Comparison of ENCODE assay signal across 9 mouse cellular contexts in the genomic region with DNA sequence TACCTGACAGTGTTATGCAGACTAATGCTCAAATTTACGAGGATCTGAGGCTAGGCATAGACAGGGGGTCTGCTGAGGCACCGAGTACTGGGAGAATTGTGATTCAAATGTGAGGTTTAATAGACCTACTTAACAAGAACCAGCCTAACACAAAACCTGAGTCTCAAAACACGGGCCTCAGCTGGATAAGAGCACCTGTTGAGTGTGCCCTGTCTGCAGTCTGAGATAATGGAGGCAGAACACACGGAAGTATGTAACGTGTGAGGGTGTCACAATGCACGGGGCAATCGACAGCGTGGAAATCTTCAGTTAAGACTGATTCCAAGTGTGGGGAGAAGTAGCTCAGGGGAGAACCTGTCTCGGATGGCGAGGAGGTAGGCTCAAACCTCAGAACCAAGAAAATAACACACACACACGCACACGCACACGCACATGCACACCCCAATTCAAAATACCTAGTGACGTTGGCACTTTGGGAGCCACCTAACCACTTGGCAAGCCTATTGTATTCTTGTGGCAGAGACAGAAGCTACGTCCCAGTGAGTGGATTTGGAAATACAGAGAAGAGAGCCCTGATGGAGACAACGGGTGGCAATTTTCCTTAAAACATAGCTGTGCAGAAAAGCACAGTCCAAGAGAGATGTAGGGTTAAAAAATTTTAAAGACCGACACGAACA. TPM values are rescaled to one million over a fixed set of nuclear protein-coding genes. Genes with fewer than 3 reads are reported as not detected.
A peak's percentile ranks its signal among the peaks of the same experiment; 100 is the strongest.
DNase-seq lines count a peak whose midpoint lies in the region; ATAC-seq and TF ChIP-seq lines count a peak whose summit lies in the region.
"Had no signal": no experiment of that assay in that cellular context is flagged by ENCODE, and none has a peak within 500 bp of the region (broad histone marks: within the 10 kb centered on the region; RNA-seq: fewer than 3 reads in every experiment).

No protein-coding gene starts in this region.

- ATAC-seq in forebrain, embryonic 16.5 days = no peak
- ATAC-seq in liver, embryonic 14.5 days (ENCODE audit: insufficient read depth) = peak; percentile 80

- H3K27ac ChIP-seq in forebrain, embryonic 16.5 days (ENCODE audit: low read length) = no peak overlapping the region
- H3K27ac ChIP-seq in liver, embryonic 14.5 days = peak overlapping the region; percentile 98

- no peaks in the 10 kb centered on the region for H3K36me3 ChIP-seq in forebrain, embryonic 16.5 days (ENCODE audit: control insufficient read depth, insufficient read depth)
- H3K36me3 ChIP-seq in liver, embryonic 14.5 days (replicated peaks; ENCODE audit: control insufficient read depth, insufficient read depth, low read depth) = peaks cover 5% of the 10 kb centered on the region

- peaks cover 16% of the 10 kb centered on the region for H3K4me1 ChIP-seq in forebrain, embryonic 16.5 days (replicated peaks; ENCODE audit: control insufficient read depth, insufficient read depth, low read length)
- H3K4me1 ChIP-seq in liver, embryonic 14.5 days (replicated peaks; ENCODE audit: control insufficient read depth in 2 of 2, insufficient read depth in 2 of 2, low read length in 1 of 2) = peaks cover 22 to 34% of the 10 kb centered on the region in 2 experiments

- peak overlapping the region; percentile 77 for H3K9ac ChIP-seq in forebrain, embryonic 16.5 days (replicated peaks; ENCODE audit: low read depth, low read length)
- H3K9ac ChIP-seq in liver, embryonic 14.5 days (replicated peaks) = peak overlapping the region; percentile 100

- peak overlapping the region; percentile 64 for H3K4me2 ChIP-seq in forebrain, embryonic 16.5 days (ENCODE audit: low read length)
- peak overlapping the region; percentile 96 for H3K4me2 ChIP-seq in liver, embryonic 14.5 days (ENCODE audit: low read depth)

- H3K9me3 ChIP-seq in forebrain, embryonic 16.5 days (ENCODE audit: control insufficient read depth, low read length) = no peaks in the 10 kb centered on the region
- no peaks in the 10 kb centered on the region for H3K9me3 ChIP-seq in liver, embryonic 14.5 days (ENCODE audit: control insufficient read depth, low read length)

- peak; percentile 9 for DNase-seq in cerebellum, adult 11 months
- DNase-seq in cerebellum, postnatal 4 days (ENCODE audit: low spot score in 2 of 2) = no peak
- DNase-seq in thymus, postnatal 0 days (ENCODE audit: low spot score) = peak; percentile 17
- DNase-seq in thymus, postnatal 10 days (ENCODE audit: low spot score in 2 of 2) = no peak
- peak; percentile 81 to 89 (median 87) for DNase-seq in liver, embryonic 14.5 days (ENCODE audit: low read depth in 3 of 3, low spot score in 3 of 3)
- DNase-seq in retina, embryonic 14.5 days (ENCODE audit: low spot score) = peak; percentile 6
- DNase-seq in gastrocnemius, postnatal 14 days = no peak

- intact Hi-C loops in gastrocnemius, postnatal 14 days (cut with DNase I; ENCODE audit: low total_unique reads) = no loop called here

- peak; percentile 93 for TF ChIP-seq EP300 in liver, embryonic 14.5 days (IDR thresholded peaks at IDR 0.05; ENCODE audit: low read depth)

- TF ChIP-seq CTCF in liver, embryonic 14.5 days (IDR thresholded peaks at IDR 0.05; ENCODE audit: low read depth) = 0 out of 2 replicates have a peak, but pooled peaks have one; percentile 1

- H3K27me3 ChIP-seq in forebrain, embryonic 16.5 days (replicated peaks; ENCODE audit: control insufficient read depth, insufficient read depth, low read length) = no peaks in the 10 kb centered on the region
- H3K27me3 ChIP-seq in liver, embryonic 14.5 days (ENCODE audit: control insufficient read depth, insufficient read depth, low read length) = no peaks in the 10 kb centered on the region

- H3K4me3 ChIP-seq in forebrain, embryonic 16.5 days (replicated peaks; ENCODE audit: low read length) = peak overlapping the region; percentile 63
- H3K4me3 ChIP-seq in liver, embryonic 14.5 days (ENCODE audit: insufficient read depth in 1 of 2, low read depth in 2 of 2, low read length in 2 of 2) = peak overlapping the region; percentile 89 to 91

- 48% methylated on average over 18 of the region's 18 CpGs for WGBS in forebrain, embryonic 16.5 days
- 14% methylated on average over 18 of the region's 18 CpGs for WGBS in liver, embryonic 14.5 days (ENCODE audit: insufficient replicate concordance)

RNA-seq across cellular contexts. Expression of a gene that starts 1.2 kb away (rescaled TPM):
- 0.98 and 1.4 TPM in 2 replicates for polyA plus RNA-seq in thymus, postnatal 0 days (2015; fragmentation: Nextera tagmentation; extraction: Ambion mirVana)
- polyA plus RNA-seq in forebrain, embryonic 16.5 days (2015; fragmentation: Nextera tagmentation; extraction: Ambion mirVana) = 12.0 and 12.8 TPM in 2 replicates
- 7.2 and 17.3 TPM in 2 replicates for polyA plus RNA-seq in liver, embryonic 14.5 days (2012; rRNA removed)
- 7.0 and 9.8 TPM in 2 replicates for polyA plus RNA-seq in liver, embryonic 14.5 days (2014; fragmentation: Nextera tagmentation; extraction: Ambion mirVana)
- total RNA-seq in gastrocnemius, postnatal 14 days (2021) = under 1 TPM; 0.27 to 0.39 TPM

RNA-seq across cellular contexts. Expression of a gene that starts 1.2 kb away (rescaled TPM):
- polyA plus RNA-seq in thymus, postnatal 0 days (2015; fragmentation: Nextera tagmentation; extraction: Ambion mirVana) = 45.6 and 46.8 TPM in 2 replicates
- 28.3 and 35.4 TPM in 2 replicates for polyA plus RNA-seq in forebrain, embryonic 16.5 days (2015; fragmentation: Nextera tagmentation; extraction: Ambion mirVana)
- polyA plus RNA-seq in liver, embryonic 14.5 days (2012; rRNA removed) = 17.9 and 28.8 TPM in 2 replicates
- polyA plus RNA-seq in liver, embryonic 14.5 days (2014; fragmentation: Nextera tagmentation; extraction: Ambion mirVana) = 76.9 and 81.4 TPM in 2 replicates
- 1 to 10 TPM; 5.1 to 5.8 TPM for total RNA-seq in gastrocnemius, postnatal 14 days (2021)

RNA-seq across cellular contexts. Expression of a gene that starts 54.1 kb away (rescaled TPM):
- polyA plus RNA-seq in thymus, postnatal 0 days (2015; fragmentation: Nextera tagmentation; extraction: Ambion mirVana) = not detected in 2 replicates
- not detected in 2 replicates for polyA plus RNA-seq in forebrain, embryonic 16.5 days (2015; fragmentation: Nextera tagmentation; extraction: Ambion mirVana)
- not detected in 2 replicates for polyA plus RNA-seq in liver, embryonic 14.5 days (2012; rRNA removed)
- not detected in 2 replicates for polyA plus RNA-seq in liver, embryonic 14.5 days (2014; fragmentation: Nextera tagmentation; extraction: Ambion mirVana)
- total RNA-seq in gastrocnemius, postnatal 14 days (2021) = not detected
- total RNA-seq: left cerebral cortex, postnatal 14 days had no signal

Comparison
In these comparisons a context has a peak if more than half of its experiments do, and no peak if none do; other contexts are left out.
1. DNase-seq: peak in cerebellum, adult 11 months (single experiment), thymus, postnatal 0 days (single experiment), liver, embryonic 14.5 days (3 of 3) and retina, embryonic 14.5 days (single experiment); none in cerebellum, postnatal 4 days (0 of 2), thymus, postnatal 10 days (0 of 2) and gastrocnemius, postnatal 14 days (single experiment).